Mouse (Mus musculus) midbrain, embryonic 12.5 days (tissue): ENCODE results near the gene Olfr773. TPM values are rescaled to one million over a fixed set of nuclear protein-coding genes. Genes with fewer than 3 reads are reported as not detected.
"Not testable (repeated sequence)": the region's sequence is repeated elsewhere in the genome, so short reads cannot be mapped to it uniquely, and the experiment has no call there.

Experiments used
- ATAC-seq: fragments of 200-750 bp; cut with Nextera tagmentation; 2 replicates; pipeline ENCODE4 v1.8.0; 2017; ENCODE audit warnings: low read depth, moderate TSS enrichment, moderate library complexity; ENCODE audit not compliant: low FRiP score
- H3K27ac ChIP-seq: fragments of 300-500 bp; sonication (generic); replicated peaks from 2 replicates; pipeline ENCODE4 v1.5.1; 2016; ENCODE audit warnings: mild to moderate bottlenecking
- H3K27me3 ChIP-seq: fragments of 300-500 bp; sonication (generic); 2 replicates; pipeline ENCODE4 v1.6.1; 2016; ENCODE audit warnings: mild to moderate bottlenecking
- H3K36me3 ChIP-seq: fragments of 300-500 bp; sonication (generic); 2 replicates; pipeline ENCODE4 v1.6.1; 2016
- H3K4me1 ChIP-seq: fragments of 300-500 bp; sonication (generic); 2 replicates; pipeline ENCODE4 v1.6.1; 2016
- H3K4me2 ChIP-seq: fragments of 300-500 bp; sonication (generic); replicated peaks from 2 replicates; pipeline ENCODE4 v1.6.1; 2016; ENCODE audit warnings: mild to moderate bottlenecking, moderate library complexity
- H3K4me3 ChIP-seq: fragments of 300-500 bp; sonication (generic); 2 replicates; pipeline ENCODE4 v1.5.1; 2016; ENCODE audit warnings: mild to moderate bottlenecking
- H3K9ac ChIP-seq: fragments of 300-500 bp; sonication (generic); replicated peaks from 2 replicates; pipeline ENCODE4 v1.6.1; 2016; ENCODE audit warnings: mild to moderate bottlenecking, moderate library complexity
- H3K9me3 ChIP-seq: fragments of 300-500 bp; sonication (generic); 2 replicates; pipeline ENCODE4 v1.6.1; 2016; ENCODE audit warnings: mild to moderate bottlenecking
- WGBS: fragments of 180-500 bp; shearing (Covaris S2); methylation state at CpG from one replicate; pipeline ENCODE4 v1.1.7; 2016; 5-methylcytosine and 5-hydroxymethylcytosine counted together
- polyA plus RNA-seq: library from polyadenylated mRNA; unstranded; fragments of >200 nt; fragmentation: Nextera tagmentation; extraction: Ambion mirVana; gene quantifications from 2 replicates; pipeline ENCODE4 v1.2.1, GENCODE M21; 2016

The Olfr773 gene
- not detected in 2 replicates for polyA plus RNA-seq

DNA sequence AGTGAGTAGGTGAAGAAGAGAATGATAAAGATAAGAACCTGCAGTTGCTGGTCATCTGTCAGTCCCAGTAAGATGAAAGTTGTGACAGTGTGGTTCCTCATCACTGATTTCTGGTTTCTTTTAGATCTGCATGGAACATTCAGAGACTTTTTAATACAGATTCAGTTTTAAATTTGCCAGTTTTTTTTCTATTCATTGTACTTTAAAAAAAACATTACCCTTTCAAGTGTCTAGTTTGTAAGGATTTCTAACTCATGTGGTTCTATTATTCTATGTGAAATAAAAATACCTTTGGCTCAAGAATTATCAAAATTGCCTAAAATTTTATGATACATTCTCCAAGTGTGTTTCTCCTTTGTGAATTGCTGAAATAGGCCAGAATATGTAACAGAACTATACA is at the start of gene Olfr773:
TSS of gene Olfr773 (minus strand) at position 101 of the 400 bp plus-strand sequence.
- H3K9me3 ChIP-seq, H3K9ac ChIP-seq, H3K27me3 ChIP-seq, H3K27ac ChIP-seq, H3K4me3 ChIP-seq, H3K36me3 ChIP-seq, ATAC-seq, H3K4me2 ChIP-seq, H3K4me1 ChIP-seq: not testable (repeated sequence)

DNA sequence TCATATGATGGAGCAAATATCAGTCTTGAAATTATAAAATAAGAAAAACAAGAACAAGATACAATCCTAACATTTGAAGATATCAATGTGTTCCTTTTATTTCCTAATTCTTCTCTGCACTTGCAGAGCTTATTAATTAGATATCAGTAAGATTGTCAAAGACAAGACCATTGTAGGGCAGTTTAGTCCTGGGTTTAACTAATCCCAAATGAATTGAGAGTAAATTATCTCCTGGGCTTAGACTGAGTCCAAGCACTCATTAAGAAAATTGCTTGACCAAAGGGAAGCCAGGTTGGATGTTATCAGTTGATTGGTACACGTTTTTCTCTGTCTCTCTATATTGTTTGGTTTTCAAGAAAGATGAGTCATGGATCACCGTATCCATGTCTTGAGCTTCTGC is 48.7 kb upstream of the Olfr773 start, which contains the start of gene Olfr774:
TSS of gene Olfr774 (plus strand) at position 301 of the 400 bp plus-strand sequence.
- Histone ChIP-seq H3K27me3 (no peaks in the 10 kb centered on the region), H3K9ac (no peak within 1 kb of the TSS), H3K36me3 (no peaks in the 10 kb centered on the region), H3K27ac (no peak within 1 kb of the TSS), H3K9me3 (no peaks in the 10 kb centered on the region), H3K4me3 (no peak within 1 kb of the TSS), H3K4me1 (no peaks in the 10 kb centered on the region), H3K4me2 (no peak within 1 kb of the TSS)
- no peak for ATAC-seq
- WGBS, result 81% methylated on average over 2 of the region's 2 CpGs

DNA sequence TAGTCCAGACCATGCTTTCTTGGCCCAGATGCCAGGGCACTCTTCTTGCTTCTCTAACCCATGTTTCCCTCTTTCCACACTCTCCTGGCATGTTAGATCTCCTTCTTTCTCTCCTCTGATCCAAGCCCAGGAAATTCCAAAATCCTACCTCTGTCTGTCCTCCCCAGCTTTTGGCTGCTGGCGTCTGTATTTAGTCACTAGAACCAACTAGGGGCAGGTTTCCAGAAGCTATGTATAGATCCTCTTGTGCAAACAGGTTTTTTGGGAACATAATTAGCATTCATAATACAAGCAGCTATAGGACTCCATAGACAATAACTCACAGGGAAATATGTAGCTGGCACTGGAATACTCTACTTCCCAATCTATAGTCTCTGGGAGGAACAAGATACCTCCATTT is 43.5 kb upstream of the Olfr773 start:
- no peak for ATAC-seq
- no peak overlapping the region for H3K4me2 ChIP-seq
- H3K36me3 ChIP-seq, result no peaks in the 10 kb centered on the region
- H3K27ac ChIP-seq, result no peak overlapping the region
- no peaks in the 10 kb centered on the region for H3K4me1 ChIP-seq
- 0 out of 2 replicates have a peak, but pooled peaks cover 4% of the 10 kb centered on the region for H3K9me3 ChIP-seq
- WGBS, result 94% methylated on average over 1 of the region's 1 CpGs
- no peaks in the 10 kb centered on the region for H3K27me3 ChIP-seq
- H3K4me3 ChIP-seq, result no peak overlapping the region
- H3K9ac ChIP-seq, result no peak overlapping the region

DNA sequence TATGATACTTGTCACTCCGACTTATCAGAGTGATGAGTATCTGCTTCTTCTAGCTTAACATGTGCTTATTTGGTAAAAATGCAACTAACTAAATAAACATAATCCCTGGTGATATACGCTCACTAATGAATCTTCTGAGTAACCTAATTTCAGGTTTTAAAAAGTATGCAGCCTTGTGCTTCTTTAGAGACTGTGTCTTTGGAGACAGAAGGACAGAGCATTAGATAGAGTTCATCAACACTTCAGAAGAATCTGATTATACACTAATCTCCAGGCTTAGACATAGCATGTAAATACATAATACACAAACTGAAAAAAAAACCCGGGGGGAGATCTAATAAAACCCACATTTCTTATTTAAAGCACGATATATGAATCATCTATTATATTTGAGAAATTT is 9.4 kb downstream of the Olfr773 start, which contains the start of gene Olfr772:
TSS of gene Olfr772 (minus strand) at position 101 of the 400 bp plus-strand sequence.
- H3K4me1 ChIP-seq, H3K4me3 ChIP-seq, H3K9me3 ChIP-seq, H3K36me3 ChIP-seq, H3K9ac ChIP-seq, H3K27me3 ChIP-seq, ATAC-seq, H3K27ac ChIP-seq, H3K4me2 ChIP-seq: not testable (repeated sequence)
- 90% methylated on average over 4 of the region's 4 CpGs for whole genome bisulfite sequencing

DNA sequence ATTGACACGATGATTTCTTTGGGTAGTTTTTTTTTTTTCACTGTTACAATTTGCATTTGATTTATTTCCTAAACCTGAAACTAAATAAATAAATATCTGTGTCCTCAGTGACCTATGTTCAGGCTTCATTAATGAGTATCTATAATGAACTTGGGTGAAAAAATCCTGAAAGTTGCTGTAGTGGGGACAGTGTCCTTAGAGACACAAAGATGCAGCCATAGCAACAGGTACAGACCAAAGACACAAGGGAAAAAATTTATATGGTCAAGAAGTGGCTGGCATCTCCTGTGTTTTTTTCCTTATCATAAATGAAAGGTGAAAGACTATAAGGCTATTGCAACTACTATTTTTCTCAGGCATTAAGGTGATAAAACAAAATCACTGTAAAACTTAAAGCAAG is 22.6 kb downstream of the Olfr773 start, which contains the start of gene Olfr771:
TSS of gene Olfr771 (minus strand) at position 101 of the 400 bp plus-strand sequence.
- Histone ChIP-seq H3K4me2 (no peak within 1 kb of the TSS), H3K9me3 (no peaks in the 10 kb centered on the region), H3K9ac (no peak within 1 kb of the TSS), H3K27me3 (no peaks in the 10 kb centered on the region), H3K4me3 (no peak within 1 kb of the TSS), H3K4me1 (no peaks in the 10 kb centered on the region), H3K27ac (no peak within 1 kb of the TSS), H3K36me3 (no peaks in the 10 kb centered on the region)
- 90% methylated on average over 1 of the region's 1 CpGs for WGBS
- no peak for ATAC-seq

DNA sequence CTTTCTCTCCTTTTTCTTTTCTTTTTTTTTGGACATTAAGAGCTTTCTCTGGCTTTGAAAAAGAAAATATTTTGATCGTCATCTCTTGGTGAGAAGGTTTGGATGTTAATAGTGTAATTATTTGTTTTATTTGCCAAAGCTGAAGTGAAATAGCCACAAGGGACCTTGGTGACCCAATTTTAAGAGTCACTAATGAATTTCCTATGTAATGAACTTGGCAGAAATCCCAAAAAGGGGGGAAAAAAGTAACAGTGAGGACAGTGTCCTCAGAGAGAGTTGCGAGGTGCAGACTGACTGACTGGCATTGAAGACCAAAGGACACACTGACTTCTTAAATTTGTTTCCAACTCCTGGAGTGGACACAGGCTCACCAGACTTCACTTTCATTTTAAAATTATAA is 48.3 kb downstream of the Olfr773 start, which contains the start of gene Olfr770:
TSS of gene Olfr770 (minus strand) at position 101 of the 400 bp plus-strand sequence.
- H3K4me1 ChIP-seq, result no peaks in the 10 kb centered on the region
- no peaks in the 10 kb centered on the region for H3K9me3 ChIP-seq
- no peak within 1 kb of the TSS for H3K9ac ChIP-seq
- H3K36me3 ChIP-seq, result no peaks in the 10 kb centered on the region
- H3K27ac ChIP-seq, result no peak within 1 kb of the TSS
- no peak within 1 kb of the TSS for H3K4me2 ChIP-seq
- ATAC-seq, result no peak
- no peaks in the 10 kb centered on the region for H3K27me3 ChIP-seq
- no peak within 1 kb of the TSS for H3K4me3 ChIP-seq
- 84% methylated on average over 2 of the region's 2 CpGs for WGBS

Other genes starting within 250 kb of the Olfr773 start
- gene Mettl7b, start 226.4 kb downstream of the Olfr773 start, polyA plus RNA-seq, result not detected in 2 replicates
- not detected in 2 replicates for gene Olfr9, start 198.0 kb downstream of the Olfr773 start, polyA plus RNA-seq
- gene Olfr763, start 176.6 kb downstream of the Olfr773 start, polyA plus RNA-seq, result not detected in 2 replicates
- gene Olfr764-ps1, start 147.5 kb downstream of the Olfr773 start, polyA plus RNA-seq, result not detected in 2 replicates
- not detected in 2 replicates for gene Olfr765, start 137.4 kb downstream of the Olfr773 start, polyA plus RNA-seq
- not detected in 2 replicates for gene Olfr766-ps1, start 118.4 kb downstream of the Olfr773 start, polyA plus RNA-seq
- gene Olfr767, start 104.5 kb downstream of the Olfr773 start, polyA plus RNA-seq, result not detected in 2 replicates
- not detected in 2 replicates for gene Olfr768, start 88.0 kb downstream of the Olfr773 start, polyA plus RNA-seq
- gene Olfr769, start 69.6 kb downstream of the Olfr773 start, polyA plus RNA-seq, result not detected in 2 replicates
- not detected in 2 replicates for gene Olfr770, start 48.4 kb downstream of the Olfr773 start, polyA plus RNA-seq
- not detected in 2 replicates for gene Olfr771, start 22.7 kb downstream of the Olfr773 start, polyA plus RNA-seq
- gene Olfr772, start 9.5 kb downstream of the Olfr773 start, polyA plus RNA-seq, result not detected in 2 replicates
- not detected in 2 replicates for gene Olfr774, start 48.8 kb upstream of the Olfr773 start, polyA plus RNA-seq
- not detected in 2 replicates for gene Olfr775, start 61.0 kb upstream of the Olfr773 start, polyA plus RNA-seq
- not detected in 2 replicates for gene Olfr776, start 71.7 kb upstream of the Olfr773 start, polyA plus RNA-seq
- not detected in 2 replicates for gene Olfr777, start 84.1 kb upstream of the Olfr773 start, polyA plus RNA-seq
- not detected in 2 replicates for gene Olfr780, start 130.7 kb upstream of the Olfr773 start, polyA plus RNA-seq
- not detected in 2 replicates for gene Olfr781, start 141.4 kb upstream of the Olfr773 start, polyA plus RNA-seq
- gene Olfr782, start 161.4 kb upstream of the Olfr773 start, polyA plus RNA-seq, result not detected in 2 replicates
- gene Olfr784, start 196.7 kb upstream of the Olfr773 start, polyA plus RNA-seq, result not detected in 2 replicates
- gene Olfr785, start 218.0 kb upstream of the Olfr773 start, polyA plus RNA-seq, result not detected in 2 replicates
- gene Olfr786, start 239.9 kb upstream of the Olfr773 start, polyA plus RNA-seq, result not detected in 2 replicates